Mouse (Mus musculus): ENCODE results near the gene Slc8a1. TPM values are rescaled to one million over a fixed set of nuclear protein-coding genes. Genes with fewer than 3 reads are reported as not detected.

Slc8a1 gene
- polyA plus RNA-seq, 1 experiment from 2014 or later: 6.6 TPM

DNA sequence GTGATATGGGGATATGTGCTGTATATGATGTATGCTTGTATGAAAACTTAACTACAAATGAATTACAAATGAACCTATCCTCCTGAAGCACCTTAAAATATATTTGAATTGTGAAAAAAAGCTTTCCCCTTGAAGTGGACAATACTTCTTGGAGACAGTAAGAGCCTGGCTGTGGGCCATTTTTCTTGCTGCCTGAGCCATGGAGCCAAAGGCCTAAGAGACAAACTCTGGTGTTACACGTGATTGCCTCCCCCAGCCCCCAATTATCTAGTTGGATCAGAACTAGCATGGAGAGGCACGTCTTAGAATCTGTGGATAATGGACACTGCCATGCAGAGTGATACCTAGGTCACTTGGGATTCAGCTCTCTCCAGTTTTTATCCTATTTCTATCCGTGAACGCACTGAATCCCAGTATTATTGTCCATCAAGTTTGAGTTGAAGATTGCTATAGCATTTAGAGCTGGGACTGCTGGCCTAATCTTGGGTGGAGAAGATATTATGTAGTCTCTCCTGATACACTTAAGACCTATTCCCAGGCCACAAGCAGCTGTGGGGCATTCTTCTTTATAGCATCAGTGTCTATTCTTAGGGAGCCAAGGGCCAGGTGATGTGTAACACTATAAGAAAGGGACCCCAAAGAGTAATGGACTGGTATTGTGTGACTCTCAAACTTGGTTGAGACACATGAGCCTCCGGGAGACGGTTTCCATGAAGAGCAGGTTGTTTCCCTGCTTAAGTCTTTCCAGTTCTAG is 321.6 kb downstream of the Slc8a1 start:
- 86% methylated on average over 6 of the region's 6 CpGs for WGBS
- H3K4me1 ChIP-seq (ENCODE audit: control insufficient read depth, insufficient read depth, low read length): no peaks in the 10 kb centered on the region
- H3K9me3 ChIP-seq (replicated peaks; ENCODE audit: control insufficient read depth, low read length): no peaks in the 10 kb centered on the region
- H3K4me2 ChIP-seq (ENCODE audit: low read depth, low read length): no peak overlapping the region
- H3K4me3 ChIP-seq (replicated peaks; ENCODE audit: low read length): no peak overlapping the region
- no peak overlapping the region for H3K9ac ChIP-seq (ENCODE audit: low read length)
- H3K27ac ChIP-seq (ENCODE audit: low read length): no peak overlapping the region
- no peaks in the 10 kb centered on the region for H3K27me3 ChIP-seq (ENCODE audit: control insufficient read depth, insufficient read depth, low read length)
- no peak for ATAC-seq (ENCODE audit: insufficient read depth, low FRiP score)
- H3K36me3 ChIP-seq (ENCODE audit: control insufficient read depth, insufficient read depth, low read length): no peaks in the 10 kb centered on the region

DNA sequence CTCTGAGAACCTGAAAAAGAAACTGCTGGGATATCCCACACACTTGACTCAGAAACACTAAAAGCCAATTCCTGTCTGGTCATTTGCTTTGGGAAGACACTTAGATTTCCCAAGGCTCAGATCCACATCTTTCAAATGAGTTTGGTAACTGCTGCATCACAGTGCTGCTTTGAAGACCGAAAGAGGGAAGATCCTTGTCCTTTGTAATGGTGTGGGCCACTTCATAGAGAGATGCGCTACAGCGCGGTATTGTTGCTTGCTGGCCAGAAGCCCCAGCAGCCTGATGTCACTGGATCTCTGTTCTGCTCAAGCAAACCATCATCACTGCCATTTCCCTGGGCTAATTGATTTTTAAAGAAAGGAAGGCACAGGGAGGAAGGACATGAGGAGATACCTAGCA is 325.4 kb downstream of the Slc8a1 start:
- H3K4me2 ChIP-seq (ENCODE audit: low read depth, low read length): no peak overlapping the region
- WGBS: 89% methylated on average over 4 of the region's 4 CpGs
- ATAC-seq (ENCODE audit: insufficient read depth, low FRiP score): no peak

DNA sequence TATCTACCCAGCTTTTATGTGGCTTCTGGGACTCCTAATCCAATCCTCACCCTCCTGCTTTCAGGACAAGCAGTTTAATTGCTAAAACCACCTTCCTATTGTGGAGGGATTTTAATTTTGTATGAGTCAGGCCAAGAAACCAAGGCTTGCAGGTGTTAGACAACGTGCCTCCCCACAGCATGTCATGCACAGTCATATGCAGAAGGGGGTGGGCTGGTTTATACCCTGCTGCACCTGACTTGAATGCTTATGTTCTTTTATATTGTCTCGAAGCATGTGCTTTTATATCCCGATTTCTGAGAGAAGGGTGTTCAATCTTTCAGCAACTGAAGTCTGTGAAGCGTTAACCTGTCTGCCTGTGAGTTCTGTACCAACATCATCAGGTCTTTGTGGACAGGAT is 334.0 kb downstream of the Slc8a1 start:
- no peak for ATAC-seq (ENCODE audit: insufficient read depth, low FRiP score)
- Histone ChIP-seq H3K27ac (ENCODE audit: low read length) (no peak overlapping the region), H3K4me2 (ENCODE audit: low read depth, low read length) (no peak overlapping the region), H3K27me3 (ENCODE audit: control insufficient read depth, insufficient read depth, low read length) (no peaks in the 10 kb centered on the region), H3K9ac (ENCODE audit: low read length) (no peak overlapping the region), H3K4me3 (replicated peaks; ENCODE audit: low read length) (no peak overlapping the region), H3K4me1 (ENCODE audit: control insufficient read depth, insufficient read depth, low read length) (no peaks in the 10 kb centered on the region), H3K9me3 (replicated peaks; ENCODE audit: control insufficient read depth, low read length) (no peaks in the 10 kb centered on the region), H3K36me3 (ENCODE audit: control insufficient read depth, insufficient read depth, low read length) (no peaks in the 10 kb centered on the region)
- 86% methylated on average over 4 of the region's 4 CpGs for WGBS

More for the DNA sequence above, 325.4 kb downstream of the Slc8a1 start:
- Histone ChIP-seq H3K36me3 (ENCODE audit: control insufficient read depth, insufficient read depth, low read length) (no peaks in the 10 kb centered on the region), H3K4me3 (replicated peaks; ENCODE audit: low read length) (no peak overlapping the region), H3K9me3 (replicated peaks; ENCODE audit: control insufficient read depth, low read length) (no peaks in the 10 kb centered on the region), H3K4me1 (ENCODE audit: control insufficient read depth, insufficient read depth, low read length) (no peaks in the 10 kb centered on the region), H3K9ac (ENCODE audit: low read length) (no peak overlapping the region), H3K27me3 (ENCODE audit: control insufficient read depth, insufficient read depth, low read length) (no peaks in the 10 kb centered on the region), H3K27ac (ENCODE audit: low read length) (no peak overlapping the region)

DNA sequence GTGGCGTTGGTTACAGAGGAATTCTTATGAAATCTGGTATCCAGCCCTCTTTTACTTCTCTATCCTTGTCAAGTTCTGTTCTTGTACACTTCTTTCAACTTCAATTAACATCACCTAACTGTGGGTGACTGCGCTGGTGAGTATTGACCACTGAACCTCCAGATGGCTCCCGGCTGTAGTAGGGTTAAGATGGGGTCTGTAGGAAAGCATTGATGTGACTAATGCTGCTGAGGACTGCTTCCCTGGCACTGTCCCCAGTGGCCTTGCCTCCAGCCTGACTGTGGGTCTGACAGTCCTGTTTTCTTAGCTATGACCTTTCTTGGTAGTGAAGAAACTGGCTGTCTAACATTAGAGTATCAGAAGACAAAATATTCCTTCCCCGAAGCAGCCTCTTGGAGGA is 335.1 kb downstream of the Slc8a1 start:
- no peaks in the 10 kb centered on the region for H3K27me3 ChIP-seq (ENCODE audit: control insufficient read depth, insufficient read depth, low read length)
- H3K36me3 ChIP-seq (ENCODE audit: control insufficient read depth, insufficient read depth, low read length): no peaks in the 10 kb centered on the region
- H3K9ac ChIP-seq (ENCODE audit: low read length): no peak overlapping the region
- H3K9me3 ChIP-seq (replicated peaks; ENCODE audit: control insufficient read depth, low read length): no peaks in the 10 kb centered on the region
- H3K27ac ChIP-seq (ENCODE audit: low read length): peak overlapping the region; percentile 21; the same call in 1 of the 2 replicates
- WGBS: 77% methylated on average over 4 of the region's 4 CpGs
- H3K4me1 ChIP-seq (ENCODE audit: control insufficient read depth, insufficient read depth, low read length): no peaks in the 10 kb centered on the region
- no peak overlapping the region for H3K4me2 ChIP-seq (ENCODE audit: low read depth, low read length)
- no peak overlapping the region for H3K4me3 ChIP-seq (replicated peaks; ENCODE audit: low read length)
- ATAC-seq (ENCODE audit: insufficient read depth, low FRiP score): no peak

DNA sequence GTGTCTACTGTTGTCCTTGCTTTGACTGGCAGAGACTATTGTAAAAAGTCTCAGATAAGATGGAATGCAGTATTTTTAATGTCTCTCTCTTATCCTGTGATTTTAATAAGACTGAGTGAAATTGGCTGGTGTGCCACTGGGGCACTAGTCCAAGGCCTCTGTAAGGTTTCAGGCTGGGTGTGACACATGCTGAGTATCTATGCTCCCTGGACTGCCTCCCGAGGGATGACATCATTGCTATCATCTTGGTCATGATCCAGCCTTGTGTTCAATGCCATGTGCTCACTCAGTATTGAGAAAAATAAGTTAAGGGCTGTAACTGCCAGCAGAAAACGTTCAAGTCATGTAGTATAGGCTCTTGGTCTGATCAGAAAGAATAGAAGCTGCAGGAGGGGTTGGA is 335.5 kb downstream of the Slc8a1 start:
- ATAC-seq (ENCODE audit: insufficient read depth, low FRiP score): peak; percentile 78; the same call in 1 of the 2 replicates

GRCm38 (mm10) chr17:81400377-81400776 is 337.8 kb downstream of the Slc8a1 start:
- Histone ChIP-seq H3K27ac (ENCODE audit: low read length) (no peak overlapping the region), H3K4me1 (ENCODE audit: control insufficient read depth, insufficient read depth, low read length) (no peaks in the 10 kb centered on the region), H3K4me3 (replicated peaks; ENCODE audit: low read length) (no peak overlapping the region), H3K27me3 (ENCODE audit: control insufficient read depth, insufficient read depth, low read length) (no peaks in the 10 kb centered on the region), H3K36me3 (ENCODE audit: control insufficient read depth, insufficient read depth, low read length) (no peaks in the 10 kb centered on the region), H3K4me2 (ENCODE audit: low read depth, low read length) (no peak overlapping the region), H3K9me3 (replicated peaks; ENCODE audit: control insufficient read depth, low read length) (no peaks in the 10 kb centered on the region), H3K9ac (ENCODE audit: low read length) (no peak overlapping the region)
- ATAC-seq (ENCODE audit: insufficient read depth, low FRiP score): no peak
- WGBS: 59% methylated on average over 5 of the region's 5 CpGs

More for the DNA sequence above, 335.5 kb downstream of the Slc8a1 start:
- Histone ChIP-seq H3K9me3 (replicated peaks; ENCODE audit: control insufficient read depth, low read length) (no peaks in the 10 kb centered on the region), H3K9ac (ENCODE audit: low read length) (no peak overlapping the region), H3K36me3 (ENCODE audit: control insufficient read depth, insufficient read depth, low read length) (no peaks in the 10 kb centered on the region), H3K27ac (ENCODE audit: low read length) (peak overlapping the region; percentile 21; the same call in 1 of the 2 replicates), H3K4me3 (replicated peaks; ENCODE audit: low read length) (no peak overlapping the region), H3K27me3 (ENCODE audit: control insufficient read depth, insufficient read depth, low read length) (no peaks in the 10 kb centered on the region), H3K4me2 (ENCODE audit: low read depth, low read length) (no peak overlapping the region), H3K4me1 (ENCODE audit: control insufficient read depth, insufficient read depth, low read length) (no peaks in the 10 kb centered on the region)
- WGBS: 54% methylated on average over 2 of the region's 2 CpGs

DNA sequence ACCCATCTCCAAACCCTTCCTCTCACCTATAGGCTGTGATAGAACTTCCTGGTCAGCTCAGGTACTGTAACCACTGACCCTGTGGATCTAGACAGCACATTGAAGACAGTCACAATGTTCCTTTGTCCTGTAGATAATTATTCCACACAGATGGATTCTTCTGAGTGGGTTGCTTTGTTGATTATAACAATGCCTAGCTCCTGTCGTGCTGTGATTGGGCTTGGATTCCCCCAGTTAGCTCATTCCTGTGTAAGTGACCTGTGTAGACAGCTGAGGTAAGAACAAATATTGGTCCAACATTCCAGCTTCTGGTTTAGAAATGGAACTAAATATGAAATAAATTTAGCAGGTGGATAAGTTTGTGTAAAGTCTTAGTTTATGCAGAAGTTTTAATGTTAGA is 340.7 kb downstream of the Slc8a1 start:
- no peaks in the 10 kb centered on the region for H3K9me3 ChIP-seq (replicated peaks; ENCODE audit: control insufficient read depth, low read length)
- no peak overlapping the region for H3K27ac ChIP-seq (ENCODE audit: low read length)
- H3K36me3 ChIP-seq (ENCODE audit: control insufficient read depth, insufficient read depth, low read length): no peaks in the 10 kb centered on the region
- no peak overlapping the region for H3K4me3 ChIP-seq (replicated peaks; ENCODE audit: low read length)
- 61% methylated on average over 1 of the region's 1 CpGs for WGBS
- no peak overlapping the region for H3K4me2 ChIP-seq (ENCODE audit: low read depth, low read length)
- no peak for ATAC-seq (ENCODE audit: insufficient read depth, low FRiP score)
- no peak overlapping the region for H3K9ac ChIP-seq (ENCODE audit: low read length)
- no peaks in the 10 kb centered on the region for H3K27me3 ChIP-seq (ENCODE audit: control insufficient read depth, insufficient read depth, low read length)
- H3K4me1 ChIP-seq (ENCODE audit: control insufficient read depth, insufficient read depth, low read length): peaks cover 7% of the 10 kb centered on the region; the same call in 1 of the 2 replicates

GRCm38 (mm10) chr17:81394124-81394523 is 344.1 kb downstream of the Slc8a1 start:
- WGBS: 43% methylated on average over 2 of the region's 2 CpGs
- H3K27me3 ChIP-seq (ENCODE audit: control insufficient read depth, insufficient read depth, low read length): no peaks in the 10 kb centered on the region
- peaks cover 12% of the 10 kb centered on the region; the same call in 1 of the 2 replicates for H3K4me1 ChIP-seq (ENCODE audit: control insufficient read depth, insufficient read depth, low read length)
- H3K4me2 ChIP-seq (ENCODE audit: low read depth, low read length): no peak overlapping the region
- no peaks in the 10 kb centered on the region for H3K9me3 ChIP-seq (replicated peaks; ENCODE audit: control insufficient read depth, low read length)
- H3K27ac ChIP-seq (ENCODE audit: low read length): no peak overlapping the region
- H3K9ac ChIP-seq (ENCODE audit: low read length): no peak overlapping the region
- ATAC-seq (ENCODE audit: insufficient read depth, low FRiP score): no peak
- no peaks in the 10 kb centered on the region for H3K36me3 ChIP-seq (ENCODE audit: control insufficient read depth, insufficient read depth, low read length)
- no peak overlapping the region for H3K4me3 ChIP-seq (replicated peaks; ENCODE audit: low read length)

GRCm38 (mm10) chr17:81393040-81393439 is 345.1 kb downstream of the Slc8a1 start:
- no peaks in the 10 kb centered on the region for H3K27me3 ChIP-seq (ENCODE audit: control insufficient read depth, insufficient read depth, low read length)
- no peak overlapping the region for H3K9ac ChIP-seq (ENCODE audit: low read length)
- peak overlapping the region; percentile 34 for H3K27ac ChIP-seq (ENCODE audit: low read length)
- no peak for ATAC-seq (ENCODE audit: insufficient read depth, low FRiP score)
- H3K4me3 ChIP-seq (replicated peaks; ENCODE audit: low read length): no peak overlapping the region
- 51% methylated on average over 4 of the region's 4 CpGs for WGBS
- H3K36me3 ChIP-seq (ENCODE audit: control insufficient read depth, insufficient read depth, low read length): no peaks in the 10 kb centered on the region
- no peaks in the 10 kb centered on the region for H3K9me3 ChIP-seq (replicated peaks; ENCODE audit: control insufficient read depth, low read length)
- no peak overlapping the region for H3K4me2 ChIP-seq (ENCODE audit: low read depth, low read length)
- H3K4me1 ChIP-seq (ENCODE audit: control insufficient read depth, insufficient read depth, low read length): peaks cover 12% of the 10 kb centered on the region; the same call in 1 of the 2 replicates

Data from stomach, embryonic 16.5 days (tissue).